Mouse (Mus musculus): Measurements from ENCODE around the gene Adora2b.

- TF ChIP-seq POLR2A (IDR thresholded peaks at IDR 0.05; ENCODE audit: borderline replicate concordance, extremely low read depth, low read depth, low read length): no peak
- TF ChIP-seq CTCF (IDR thresholded peaks at IDR 0.05; ENCODE audit: insufficient read depth, low read length): no peak
Observed at GRCm38 (mm10) chr11:62294121-62294520, 45.3 kb downstream of the Adora2b start.

All from lung, adult 2 months (tissue).